Mouse (Mus musculus) 3T3-L1 (cell line): ENCODE results near the gene Ncmap.

Experiments
- DNase-seq: peaks from one replicate; pipeline ENCODE4 v3.0.0-alpha.2; 2015; ENCODE audit warnings: low read depth, low spot score

Ncmap gene

DNA sequence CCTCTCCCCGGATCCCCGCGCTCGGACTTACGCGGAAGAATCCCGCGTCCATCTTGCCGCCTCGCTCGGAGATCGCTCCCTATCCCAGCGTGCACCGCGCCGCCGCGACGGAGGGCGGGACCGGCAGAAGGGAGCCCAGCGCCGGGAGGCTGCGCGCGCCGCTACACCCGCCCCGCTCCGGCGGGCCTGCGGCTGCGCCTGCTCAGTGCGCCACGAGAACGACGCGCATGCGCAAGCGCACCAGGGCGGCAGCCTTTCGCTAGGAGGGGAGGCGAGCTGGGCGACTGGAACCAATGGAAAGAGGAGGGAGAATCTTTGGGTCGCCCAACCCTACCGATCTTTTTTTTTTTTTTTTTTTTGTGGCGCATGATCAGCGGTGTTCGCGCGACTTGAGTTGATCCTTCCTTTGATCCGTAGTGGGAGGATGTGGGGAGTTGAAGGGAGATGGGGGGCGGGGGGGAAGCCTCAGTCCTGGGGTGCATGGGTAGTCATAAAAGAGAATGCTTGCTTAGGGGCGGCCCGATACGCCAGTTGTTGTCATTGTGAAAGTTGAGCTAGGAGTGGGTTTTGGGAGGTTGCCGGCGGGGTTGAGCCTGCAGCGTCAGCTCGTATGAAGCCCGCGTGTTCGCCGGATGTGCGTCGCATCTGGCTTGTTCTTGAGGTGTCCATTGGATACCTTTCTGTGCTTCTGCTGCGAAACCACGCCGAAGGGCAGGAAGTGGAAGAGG, 44.8 kb downstream of the Ncmap start, which contains the start of gene Srrm1:
Gene Srrm1, minus strand, starts transcription at position 256 of the 728 bp plus-strand sequence.
- DNase-seq: peak; percentile 96

GRCm38 (mm10) chr4:135352326-135353065, 45.5 kb downstream of the Ncmap start:
- DNase-seq: no peak

DNA sequence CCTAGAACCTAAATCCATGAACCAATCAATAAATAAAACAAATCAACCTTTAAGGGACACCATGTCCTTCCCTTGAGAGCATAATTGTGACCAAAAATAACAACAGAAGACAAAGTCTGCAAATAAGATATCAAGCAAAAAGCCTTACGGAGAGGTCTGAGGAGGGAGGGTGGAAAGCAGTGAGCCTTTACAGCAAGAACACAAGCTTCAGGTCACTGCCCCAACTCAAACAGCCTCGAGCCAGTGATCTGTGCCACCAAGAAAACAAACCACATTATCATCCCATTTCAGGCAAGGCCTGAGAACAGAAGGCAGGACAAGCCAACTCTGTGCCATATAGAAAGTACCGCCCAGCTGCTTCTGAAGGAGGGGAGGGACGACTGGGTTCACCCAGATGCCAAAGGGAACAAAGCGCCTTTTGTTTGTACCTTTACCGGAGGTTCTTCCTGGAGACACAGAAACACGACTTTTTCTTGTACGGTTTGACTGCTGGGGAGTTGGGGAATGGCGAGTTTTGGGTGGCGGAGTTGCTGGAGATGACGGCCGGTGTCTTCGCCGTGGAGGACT, 60.6 kb downstream of the Ncmap start:
- DNase-seq: no peak

DNA sequence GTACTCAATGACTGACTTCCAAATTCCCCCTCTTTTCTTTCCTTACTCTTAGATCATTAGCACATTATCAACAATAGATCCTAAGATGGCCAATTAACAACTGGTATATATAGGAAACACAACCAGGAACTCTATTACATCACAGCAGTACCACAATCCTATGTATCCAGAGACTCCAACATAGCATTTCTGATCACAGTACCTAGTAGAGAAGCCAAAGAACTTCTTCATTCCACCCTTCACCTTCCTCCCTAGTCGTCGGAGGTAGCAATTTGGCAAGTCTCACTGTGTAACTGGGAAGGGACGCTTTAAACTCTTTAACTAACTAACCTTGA, 62.0 kb downstream of the Ncmap start:
- DNase-seq: no peak

DNA sequence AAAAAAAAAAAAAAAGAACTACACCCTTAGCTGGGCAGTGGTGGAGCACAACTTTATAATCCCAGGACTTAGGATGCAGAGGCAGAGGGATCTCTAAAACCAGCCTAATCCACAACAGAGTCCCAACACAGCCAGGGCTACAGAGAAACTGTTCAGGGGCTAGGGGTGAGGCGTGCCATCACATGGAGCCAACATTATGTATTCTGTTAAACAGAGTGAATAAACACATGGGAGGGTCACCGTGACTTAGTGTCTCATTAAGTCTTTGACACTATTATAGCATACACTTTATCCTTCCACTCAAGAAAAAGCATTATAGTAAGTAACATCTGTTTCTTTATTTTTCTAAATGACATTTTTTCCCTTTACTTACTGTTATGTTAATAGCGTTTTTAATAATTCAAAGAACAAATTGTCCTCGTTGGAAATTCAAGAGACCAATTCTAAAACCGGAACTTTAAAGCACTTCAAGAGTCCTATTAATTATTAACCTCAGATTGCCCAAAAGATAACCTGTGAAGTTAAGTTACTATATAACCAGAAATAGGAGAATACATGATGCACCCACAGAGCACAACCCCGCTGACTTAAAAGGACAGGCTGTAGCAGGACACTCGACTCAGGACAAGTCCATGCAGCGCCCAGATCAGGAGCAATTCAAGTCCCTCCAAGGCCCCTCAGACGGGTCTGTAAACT, 62.6 kb downstream of the Ncmap start:
- DNase-seq: no peak

DNA sequence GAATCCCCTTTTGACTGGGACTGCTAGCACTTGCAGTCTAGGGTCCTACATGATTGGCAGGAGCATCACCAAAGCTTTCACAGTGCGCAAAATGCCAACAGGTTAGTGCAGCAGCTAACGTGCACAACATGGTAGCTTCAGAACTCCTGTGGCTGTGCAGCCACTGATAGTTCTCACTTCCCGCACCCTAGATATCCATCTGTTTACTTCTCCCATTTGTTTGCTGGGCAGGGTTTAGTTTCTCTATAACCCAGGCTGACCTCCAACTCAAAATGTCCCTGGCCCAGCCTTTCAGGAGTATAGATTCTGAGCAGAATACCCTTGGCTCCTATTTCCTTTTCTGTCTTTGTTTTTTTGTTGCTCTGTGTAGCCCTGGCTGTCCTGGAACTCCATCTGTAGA, 71.6 kb downstream of the Ncmap start:
- no peak for DNase-seq

DNA sequence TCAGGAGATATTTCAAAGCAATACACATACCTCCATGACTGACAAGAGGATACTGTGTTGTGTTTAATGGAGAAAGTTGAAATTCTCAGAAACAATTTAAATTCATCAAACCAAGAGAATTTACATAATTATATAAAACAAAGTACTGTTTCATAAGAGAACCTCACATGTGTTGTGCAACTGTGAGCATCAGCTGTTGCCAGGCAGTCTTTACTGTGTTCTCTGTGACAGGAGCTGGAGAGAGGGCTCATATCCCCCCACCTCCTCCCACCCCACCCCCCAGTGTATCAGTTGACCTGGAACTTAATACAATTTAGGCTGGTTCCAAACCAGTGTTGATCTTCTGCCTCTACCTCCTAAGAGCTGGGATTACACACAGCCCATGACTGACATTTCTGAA, 72.0 kb downstream of the Ncmap start:
- DNase-seq: no peak

DNA sequence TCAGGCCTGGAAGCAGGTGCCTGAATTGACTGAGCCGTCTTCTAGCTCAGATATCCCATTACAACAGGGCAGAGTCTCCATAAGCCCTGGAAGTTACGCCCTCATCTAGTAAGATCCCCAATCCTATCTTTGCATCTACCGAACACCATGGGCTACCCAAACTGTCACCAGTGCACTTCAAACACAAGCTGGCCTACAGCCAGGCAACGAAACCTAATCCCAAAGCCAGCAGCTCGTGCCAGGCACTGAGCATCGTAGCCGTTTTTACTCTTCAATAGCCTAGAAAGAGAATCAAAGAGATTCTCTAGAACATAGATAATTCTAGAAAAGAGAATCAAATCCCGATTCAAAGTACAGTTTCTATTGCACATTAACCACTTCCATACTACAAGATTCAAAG, 75.0 kb downstream of the Ncmap start:
- no peak for DNase-seq
